Mouse (Mus musculus): Measurements from ENCODE around the gene Eme2.

Gene Eme2

DNA sequence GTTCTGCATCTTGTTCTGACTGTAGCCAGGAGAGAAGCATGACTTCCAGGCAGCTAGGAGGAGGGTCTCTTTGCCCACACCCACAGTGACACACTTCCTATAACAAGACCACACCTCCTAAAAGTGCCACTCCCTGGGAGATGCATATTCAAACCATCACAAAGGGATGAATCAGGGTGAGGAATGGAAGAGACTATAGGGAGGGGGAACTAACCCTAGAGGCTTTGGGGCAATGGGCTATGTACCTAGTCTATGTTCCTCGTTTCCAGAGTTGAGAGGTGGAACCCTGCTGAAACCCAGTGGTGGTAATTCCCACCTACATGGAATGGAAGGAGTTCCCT, 20.5 kb downstream of the Eme2 start:
- no peak for DNase-seq (ENCODE audit: low spot score)

GRCm38 (mm10) chr17:24873695-24874404, 21.0 kb downstream of the Eme2 start:
- no peak for DNase-seq (ENCODE audit: low spot score)

DNA sequence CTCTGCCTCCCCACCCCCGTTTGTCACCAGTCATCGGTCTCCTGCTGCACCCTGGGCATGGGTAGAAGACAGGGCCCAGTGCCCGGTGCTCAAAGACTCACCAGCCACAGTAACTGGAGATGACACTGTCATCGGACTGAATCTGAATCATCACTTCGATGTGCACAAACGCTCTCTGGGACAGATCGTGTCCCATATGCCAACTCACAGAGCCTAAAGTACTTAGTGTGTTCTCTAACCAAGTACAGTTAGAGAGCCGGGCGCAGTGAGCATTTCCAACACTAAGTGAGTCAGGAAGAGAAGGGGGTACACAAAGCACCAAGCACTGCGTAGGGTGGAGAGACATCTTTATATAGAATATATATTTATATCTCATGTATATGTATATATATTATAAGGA, 27.0 kb downstream of the Eme2 start:
- DNase-seq (ENCODE audit: low spot score): no peak

DNA sequence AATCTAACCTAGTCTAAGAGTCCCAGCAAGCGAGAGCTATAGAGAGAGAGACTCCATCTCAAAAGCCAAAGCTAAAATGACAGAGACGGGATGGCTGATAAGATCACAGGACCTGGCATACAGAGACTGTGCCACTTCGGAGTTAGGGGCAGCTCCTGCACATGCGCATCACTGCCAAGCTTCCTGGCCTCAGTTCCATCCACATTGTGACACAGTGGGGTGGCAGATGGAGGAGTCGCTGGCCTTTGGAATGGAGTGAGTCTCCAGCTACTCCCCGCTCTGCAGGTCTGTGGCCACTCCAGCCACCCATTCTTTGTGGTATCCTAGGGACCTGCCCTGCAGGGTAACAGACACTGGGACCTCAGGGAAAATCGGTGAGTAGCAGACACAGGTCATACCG, 29.1 kb downstream of the Eme2 start, which contains the start of gene Igfals:
Gene Igfals, plus strand, starts transcription at position 222 of the 400 bp plus-strand sequence.
- no peak for DNase-seq (ENCODE audit: low spot score)

GRCm38 (mm10) chr17:24861785-24862184, 33.1 kb downstream of the Eme2 start:
- no peak for DNase-seq (ENCODE audit: low spot score)

DNA sequence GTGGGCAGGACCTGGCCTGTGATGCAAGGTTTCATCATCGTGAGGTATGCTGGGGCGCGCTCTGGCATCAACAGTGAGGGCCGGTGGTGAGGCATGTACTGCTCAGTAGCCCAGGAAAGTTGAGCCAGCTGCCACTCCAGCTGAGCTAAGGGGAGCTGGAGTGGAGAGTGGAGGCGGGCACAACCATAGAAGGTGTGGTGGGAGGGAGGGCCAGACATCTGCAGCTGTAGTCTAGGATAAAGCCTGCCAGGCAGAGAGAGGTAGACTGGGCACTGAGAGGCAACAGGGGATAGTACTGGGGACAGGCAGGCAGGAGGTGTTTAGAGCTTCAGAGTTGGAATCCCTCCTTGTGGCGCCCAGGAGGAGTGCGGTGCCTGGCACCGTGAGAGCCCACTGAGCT, 34.8 kb downstream of the Eme2 start:
- DNase-seq (ENCODE audit: low spot score): no peak

DNA sequence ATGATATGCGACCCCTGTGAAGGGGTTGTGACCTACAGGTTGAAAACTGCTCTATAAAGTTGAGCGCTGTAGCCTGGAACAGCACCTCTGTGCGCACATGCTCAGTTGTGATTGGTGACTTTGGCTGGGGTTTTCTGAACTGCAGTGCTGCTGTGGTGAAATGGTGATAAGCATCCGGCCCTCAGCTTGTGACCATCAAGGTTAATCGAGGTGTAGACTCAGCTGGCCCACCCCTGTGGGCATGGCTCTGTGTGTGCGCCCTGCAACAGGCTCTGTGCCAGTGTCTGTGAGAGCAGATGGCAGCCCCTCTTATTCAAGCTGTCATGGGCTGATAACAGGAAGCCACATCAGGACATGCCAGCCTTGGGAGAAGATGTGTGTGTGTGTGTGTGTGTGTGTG, 35.9 kb downstream of the Eme2 start:
- DNase-seq (ENCODE audit: low spot score): no peak

DNA sequence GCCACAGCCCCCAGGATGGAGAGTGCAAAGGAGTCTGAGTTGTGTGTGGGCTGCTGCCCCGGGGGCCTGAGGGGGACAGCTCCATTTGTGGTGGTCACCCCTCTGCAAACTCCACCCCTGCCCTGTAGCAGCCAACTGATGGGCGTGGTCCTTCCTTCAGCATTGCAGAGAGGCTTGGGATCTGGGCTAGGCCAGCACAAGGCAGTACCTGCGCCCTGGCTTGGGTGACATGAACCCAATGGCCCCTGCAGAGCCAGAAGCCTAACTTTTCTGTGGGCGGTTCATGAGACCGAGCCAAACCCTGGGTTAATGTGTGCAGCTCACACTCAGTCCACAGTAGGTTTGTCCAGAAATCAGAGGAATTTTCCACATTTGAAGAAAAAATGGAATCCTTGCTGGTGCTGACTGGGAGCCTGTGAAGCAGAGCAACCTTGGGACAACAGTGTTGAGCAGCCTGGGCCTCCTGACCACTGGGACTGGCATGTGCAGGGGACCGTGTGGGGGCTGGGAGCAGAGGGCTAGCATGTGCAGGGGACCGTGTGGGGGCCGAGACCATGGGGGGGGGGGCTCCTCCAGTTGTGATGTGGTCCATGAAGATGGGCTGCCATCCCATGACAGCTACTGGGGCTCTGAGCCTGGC, 36.9 kb downstream of the Eme2 start:
- no peak for DNase-seq (ENCODE audit: low spot score)

- no peak for DNase-seq (ENCODE audit: low spot score)
Measured at GRCm38 (mm10) chr17:24856589-24856988, 38.3 kb downstream of the Eme2 start.

DNA sequence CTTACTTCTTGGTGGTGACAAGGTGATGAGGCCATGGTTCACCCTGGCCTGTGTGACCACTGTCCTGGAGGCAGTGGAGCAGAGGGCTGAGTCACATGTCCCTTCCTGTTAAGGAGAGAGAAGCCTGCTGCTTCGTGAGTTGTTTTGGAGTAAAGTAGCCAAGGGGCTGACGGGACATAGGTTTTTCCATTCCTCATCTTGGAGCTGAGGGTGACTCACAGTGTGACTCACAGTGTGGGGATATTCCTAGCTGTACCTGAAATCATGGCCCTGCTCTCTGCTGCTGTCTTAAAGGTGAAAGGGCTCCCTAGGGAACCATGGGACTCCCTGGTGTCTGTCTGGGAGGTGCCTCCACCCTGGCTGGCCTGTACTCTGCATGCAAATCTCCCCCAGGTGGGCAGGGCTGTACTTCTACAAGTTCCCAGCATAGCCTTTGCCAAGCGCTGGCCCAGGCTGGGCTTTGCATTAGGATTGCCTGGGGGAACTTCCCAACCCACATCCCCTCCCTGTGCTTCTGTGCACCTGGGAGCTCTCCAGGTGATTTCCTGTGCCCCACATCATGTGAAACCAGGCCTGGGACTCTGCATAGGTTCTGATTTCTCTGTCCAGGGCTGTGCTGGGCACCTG, 38.9 kb downstream of the Eme2 start:
- no peak for DNase-seq (ENCODE audit: low spot score)

- DNase-seq (ENCODE audit: low spot score): no peak
Measured at GRCm38 (mm10) chr17:24851381-24852125, 43.3 kb downstream of the Eme2 start.

- DNase-seq (ENCODE audit: low spot score): no peak
Measured at GRCm38 (mm10) chr17:24850773-24851127, 44.1 kb downstream of the Eme2 start.

DNA sequence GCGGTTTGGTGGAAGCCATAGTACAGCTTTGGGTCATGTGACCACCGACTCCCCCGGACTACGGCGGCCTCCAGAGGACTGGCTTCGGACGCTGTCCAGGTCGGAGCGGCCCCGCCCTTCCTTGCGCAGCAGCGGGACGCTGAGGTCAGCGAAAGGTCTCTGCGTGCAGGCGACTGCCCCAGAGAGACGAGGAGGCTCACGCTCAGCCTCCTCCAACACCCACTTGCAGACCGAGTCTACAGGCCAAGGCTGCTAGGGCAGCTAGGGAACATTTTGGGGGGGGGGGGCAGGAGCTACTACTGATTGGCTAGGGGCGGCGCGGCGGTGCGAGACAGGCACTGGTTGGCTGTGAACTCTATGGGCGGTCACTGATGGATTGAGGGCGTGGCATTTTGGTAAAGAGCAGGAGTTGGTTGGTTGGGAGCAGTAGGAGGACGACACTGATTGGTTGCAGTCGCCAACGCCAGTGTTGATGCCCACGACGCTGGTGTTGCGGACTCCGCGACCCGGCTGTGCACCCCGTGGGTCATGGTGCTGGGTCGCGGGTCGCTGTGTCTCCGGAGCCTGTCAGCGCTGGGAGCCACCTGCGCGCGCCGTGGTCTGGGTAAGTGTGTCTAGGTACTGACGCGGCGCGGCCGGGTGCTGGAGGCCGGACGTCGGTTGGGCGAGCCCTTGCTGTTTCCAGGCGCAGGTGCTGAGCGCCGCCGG, 44.7 kb downstream of the Eme2 start, which contains the start of gene Fahd1:
Gene Fahd1, minus strand, starts transcription at position 300 of the 708 bp plus-strand sequence.
- peak; percentile 94 for DNase-seq (ENCODE audit: low spot score)

DNA sequence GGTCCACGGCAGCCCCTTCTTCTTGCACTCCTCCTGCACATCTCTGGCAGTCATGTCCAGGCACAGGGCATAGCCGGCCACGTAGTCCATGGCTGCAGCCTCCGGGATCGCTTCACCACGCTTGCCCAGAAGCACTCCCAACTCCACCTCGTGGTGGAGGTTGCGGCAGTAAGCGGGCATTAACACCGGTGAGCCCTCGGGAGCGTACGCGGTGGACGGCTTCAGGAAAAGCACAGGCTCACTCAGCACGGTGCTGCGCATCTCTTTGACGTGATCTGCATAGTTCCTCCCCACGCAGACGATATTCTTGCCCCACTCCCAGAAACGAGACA, 45.2 kb downstream of the Eme2 start:
- no peak for DNase-seq (ENCODE audit: low spot score)

DNA sequence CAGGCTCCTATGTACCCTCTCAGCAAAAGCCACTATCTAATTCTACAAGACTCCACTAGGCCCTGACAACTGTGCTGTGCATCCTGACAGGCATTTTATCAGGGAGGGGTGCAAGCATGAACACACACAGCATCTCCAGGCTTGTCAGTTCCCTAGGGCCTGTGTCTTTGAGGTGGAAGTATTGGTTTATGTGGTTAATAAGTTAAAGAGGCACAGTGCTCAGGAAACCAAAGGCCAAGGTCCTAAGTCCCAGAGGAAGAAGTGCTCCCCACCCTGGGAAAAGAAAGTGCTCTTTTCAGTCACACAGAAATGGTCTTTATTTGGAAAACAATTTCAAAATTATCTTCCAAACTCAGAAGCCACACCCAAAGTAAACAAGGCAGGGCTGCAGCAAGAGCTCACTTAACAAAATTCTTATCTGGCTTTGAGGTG, 46.3 kb downstream of the Eme2 start:
- DNase-seq (ENCODE audit: low spot score): no peak

GRCm38 (mm10) chr17:24847386-24847785, 47.5 kb downstream of the Eme2 start:
- DNase-seq (ENCODE audit: low spot score): no peak

DNA sequence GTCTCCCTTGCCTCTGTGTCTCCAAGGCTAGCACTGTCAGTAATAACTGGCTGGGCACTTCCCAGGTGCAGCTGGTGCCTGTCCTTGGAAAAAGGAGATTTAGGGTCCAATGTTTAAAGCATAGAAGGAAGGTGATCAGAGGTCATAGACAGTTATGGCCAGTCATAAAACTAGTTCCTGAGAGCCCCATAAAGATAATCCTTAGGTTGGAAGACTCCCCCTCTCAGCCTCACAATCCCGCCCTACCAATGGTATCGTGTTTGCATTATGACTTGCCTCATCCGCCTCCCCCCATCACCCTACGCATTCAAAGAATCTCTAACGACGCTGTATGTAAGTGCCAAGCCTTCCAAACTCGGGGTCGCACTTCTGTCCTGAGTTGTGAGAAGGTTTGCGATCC, 50.4 kb downstream of the Eme2 start:
- DNase-seq (ENCODE audit: low spot score): no peak

DNA sequence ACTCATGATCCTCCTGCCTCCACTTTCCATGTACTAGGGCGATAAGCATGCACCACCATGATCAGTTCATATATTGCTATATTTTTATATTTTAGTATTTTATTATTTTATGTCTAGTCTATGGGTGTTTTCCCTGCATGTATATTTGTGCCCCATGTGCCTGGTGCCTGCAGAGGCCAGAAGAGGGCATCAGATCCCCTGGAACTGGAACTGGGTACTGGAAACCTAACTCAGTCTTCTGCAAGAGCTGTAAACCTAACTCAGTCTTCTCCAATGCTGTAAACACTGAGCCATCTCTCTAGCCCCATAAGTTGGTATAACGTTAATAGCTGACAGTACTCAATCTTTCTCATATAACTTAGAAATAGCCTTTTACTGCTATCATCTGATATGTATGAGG, 52.3 kb downstream of the Eme2 start:
- no peak for DNase-seq (ENCODE audit: low spot score)

GRCm38 (mm10) chr17:24841133-24841532, 53.8 kb downstream of the Eme2 start:
- no peak for DNase-seq (ENCODE audit: low spot score)

DNA sequence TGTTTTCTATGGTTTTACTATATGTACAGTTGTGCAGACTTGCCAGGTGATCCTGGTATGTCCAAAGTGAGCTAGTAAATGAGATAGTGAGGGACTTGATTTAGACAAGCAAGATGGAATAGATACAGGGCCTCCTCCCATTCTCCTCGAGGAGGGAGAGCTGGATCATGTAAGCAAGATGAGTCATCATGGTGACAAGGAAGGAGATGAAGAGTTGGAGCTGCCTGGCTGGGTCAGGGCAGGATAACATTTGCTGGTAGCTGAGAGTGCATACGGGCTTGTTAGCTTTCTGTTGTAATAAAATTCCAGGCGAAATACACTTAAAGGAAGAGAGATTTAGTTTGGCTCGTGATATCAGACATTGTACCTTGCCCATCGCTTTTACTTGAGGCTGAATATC, 54.5 kb downstream of the Eme2 start:
- DNase-seq (ENCODE audit: low spot score): no peak

GRCm38 (mm10) chr17:24839842-24840241, 55.0 kb downstream of the Eme2 start, which contains the start of gene Hagh:
Gene Hagh, plus strand, starts transcription at chr17:24840143.
- DNase-seq (ENCODE audit: low spot score): no peak

All from layer of hippocampus, adult 9-10 months (tissue).